Mouse (Mus musculus): ENCODE results near the gene Gm49342. TPM values are rescaled to one million over a fixed set of nuclear protein-coding genes. Genes with fewer than 3 reads are reported as not detected.
A peak's percentile ranks its signal among the peaks of the same experiment; 100 is the strongest.
"Not testable (repeated sequence)": the region's sequence is repeated elsewhere in the genome, so short reads cannot be mapped to it uniquely, and the experiment has no call there.

The Gm49342 gene
- polyA plus RNA-seq, 1 experiment, result 23.9 TPM

- DNase-seq, result no peak
- WGBS, result 87% methylated on average over 4 of the region's 4 CpGs
- TF ChIP-seq CTCF (IDR thresholded peaks at IDR 0.05; ENCODE audit: borderline replicate concordance, insufficient read depth, low read depth, low read length), result no peak
- no peak for TF ChIP-seq POLR2A (IDR thresholded peaks at IDR 0.05; ENCODE audit: borderline replicate concordance, insufficient read depth, low read length)
- Histone ChIP-seq H3K4me3 (replicated peaks; ENCODE audit: insufficient read depth, low read depth, low read length) (no peak overlapping the region), H3K27me3 (ENCODE audit: control insufficient read depth, insufficient read depth, low read length) (no peaks in the 10 kb centered on the region), H3K4me1 (ENCODE audit: control insufficient read depth, insufficient read depth, low read length) (no peaks in the 10 kb centered on the region), H3K27ac (ENCODE audit: insufficient read depth, low read length) (no peak overlapping the region)
These were observed 39.5 kb upstream of the Gm49342 start for GRCm38 (mm10) chr14:50904828-50905129.

DNA sequence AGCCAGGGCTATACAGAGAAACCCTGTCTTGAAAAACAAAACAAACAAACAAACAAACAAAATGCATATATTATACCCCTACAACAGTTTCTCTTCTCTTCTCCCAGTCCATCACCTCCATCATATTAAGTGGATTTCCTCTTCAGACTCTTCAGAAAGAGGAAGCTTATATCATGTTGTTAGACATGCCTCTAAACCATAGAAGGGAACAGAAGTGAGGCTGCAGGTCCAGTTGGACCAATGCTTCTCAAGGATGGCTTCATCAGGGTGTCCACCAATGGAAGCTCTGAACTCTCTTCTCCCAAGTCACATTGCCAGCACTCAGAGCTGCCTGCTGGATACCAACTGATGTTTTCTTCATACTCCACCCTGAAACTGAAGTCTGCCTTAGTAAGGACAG lies 39.0 kb upstream of the Gm49342 start:
- not testable (repeated sequence) for DNase-seq; H3K4me3 ChIP-seq (replicated peaks; ENCODE audit: insufficient read depth, low read depth, low read length); H3K27ac ChIP-seq (ENCODE audit: insufficient read depth, low read length); H3K4me1 ChIP-seq (ENCODE audit: control insufficient read depth, insufficient read depth, low read length); H3K27me3 ChIP-seq (ENCODE audit: control insufficient read depth, insufficient read depth, low read length)

DNA sequence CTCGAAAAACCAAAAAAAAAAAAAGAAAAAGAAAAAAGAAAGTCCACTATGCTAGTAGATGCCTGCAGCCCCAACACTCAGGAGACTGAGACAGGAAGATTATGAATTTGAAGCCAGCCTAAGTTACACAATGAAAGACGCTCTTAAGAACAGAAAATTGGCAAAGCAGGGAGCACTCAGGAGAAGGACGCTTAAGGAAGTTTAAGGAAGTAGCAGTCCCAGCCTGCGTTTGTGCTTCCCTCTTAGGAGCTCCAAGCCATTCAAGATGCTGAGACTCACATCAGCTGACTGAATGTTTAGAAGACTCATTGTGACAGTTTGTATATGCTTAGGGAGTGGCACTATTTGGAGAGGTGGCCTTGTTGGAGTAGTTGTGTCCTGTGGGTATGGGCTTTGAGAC lies 36.2 kb upstream of the Gm49342 start:
- 87% methylated on average over 4 of the region's 4 CpGs for WGBS
- TF ChIP-seq POLR2A (IDR thresholded peaks at IDR 0.05; ENCODE audit: borderline replicate concordance, insufficient read depth, low read length) (no peak), CTCF (IDR thresholded peaks at IDR 0.05; ENCODE audit: borderline replicate concordance, insufficient read depth, low read depth, low read length) (no peak)
- H3K4me1 ChIP-seq (ENCODE audit: control insufficient read depth, insufficient read depth, low read length), result no peaks in the 10 kb centered on the region
- no peak for DNase-seq
- no peak overlapping the region for H3K27ac ChIP-seq (ENCODE audit: insufficient read depth, low read length)
- no peaks in the 10 kb centered on the region for H3K27me3 ChIP-seq (ENCODE audit: control insufficient read depth, insufficient read depth, low read length)
- no peak overlapping the region for H3K4me3 ChIP-seq (replicated peaks; ENCODE audit: insufficient read depth, low read depth, low read length)

DNA sequence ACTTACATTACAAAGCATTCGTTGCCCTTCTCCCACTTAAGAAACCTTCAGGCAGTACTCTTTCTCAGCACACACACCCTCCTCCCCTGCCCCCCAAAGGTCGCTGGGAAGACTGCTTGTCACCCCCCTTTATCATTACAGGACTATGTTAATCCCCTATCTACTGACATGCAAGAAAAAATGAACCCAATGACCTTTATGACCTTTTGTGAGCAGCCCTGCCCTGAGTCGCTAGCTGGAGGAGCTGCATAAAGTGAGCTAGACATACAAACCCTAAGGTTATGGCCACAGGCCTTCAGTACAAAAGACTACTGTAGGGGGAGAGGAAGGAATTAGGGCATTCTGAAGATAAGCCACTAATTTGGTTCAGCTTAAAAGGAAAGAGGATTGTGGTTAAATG lies 33.0 kb upstream of the Gm49342 start:
- H3K27me3 ChIP-seq (ENCODE audit: control insufficient read depth, insufficient read depth, low read length), result no peaks in the 10 kb centered on the region
- H3K27ac ChIP-seq (ENCODE audit: insufficient read depth, low read length), result no peak overlapping the region
- H3K4me1 ChIP-seq (ENCODE audit: control insufficient read depth, insufficient read depth, low read length), result no peaks in the 10 kb centered on the region
- DNase-seq, result no peak
- TF ChIP-seq POLR2A (IDR thresholded peaks at IDR 0.05; ENCODE audit: borderline replicate concordance, insufficient read depth, low read length) (no peak), CTCF (IDR thresholded peaks at IDR 0.05; ENCODE audit: borderline replicate concordance, insufficient read depth, low read depth, low read length) (no peak)
- H3K4me3 ChIP-seq (replicated peaks; ENCODE audit: insufficient read depth, low read depth, low read length), result no peak overlapping the region
- 70% methylated on average over 3 of the region's 3 CpGs for WGBS

DNA sequence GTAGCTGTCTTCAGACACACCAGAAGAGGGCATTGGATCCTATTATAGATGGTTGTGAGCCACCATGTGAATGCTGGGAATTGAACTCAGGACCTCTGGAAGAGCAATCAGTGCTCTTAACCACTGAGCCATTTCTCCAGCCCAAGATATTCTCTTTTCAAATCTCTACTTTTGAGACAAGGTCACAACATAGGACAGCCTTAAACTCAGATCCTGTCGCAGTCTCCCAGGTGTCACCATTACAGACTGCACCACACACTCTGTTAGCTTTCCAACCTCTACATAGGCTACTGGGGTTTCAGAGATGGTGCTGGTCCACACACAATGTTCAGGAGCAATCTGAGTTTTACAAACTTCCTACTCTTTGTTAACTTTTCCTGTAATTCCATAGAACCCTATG lies 20.9 kb upstream of the Gm49342 start:
- not testable (repeated sequence) for H3K27ac ChIP-seq (ENCODE audit: insufficient read depth, low read length); H3K27me3 ChIP-seq (ENCODE audit: control insufficient read depth, insufficient read depth, low read length); H3K4me3 ChIP-seq (replicated peaks; ENCODE audit: insufficient read depth, low read depth, low read length); H3K4me1 ChIP-seq (ENCODE audit: control insufficient read depth, insufficient read depth, low read length)
- 74% methylated on average over 1 of the region's 1 CpGs for WGBS
- peak in 1 of 2 experiments; percentile 12 for DNase-seq

GRCm38 (mm10) chr14:50924281-50925064 lies 19.8 kb upstream of the Gm49342 start, which contains the start of the genes Osgep and Apex1:
Gene Osgep, minus strand, starts transcription at chr14:50924893.
Gene Apex1, plus strand, starts transcription at chr14:50924968.
- WGBS, result under 1% methylated on average over 57 of the region's 57 CpGs
- Histone ChIP-seq H3K27me3 (ENCODE audit: control insufficient read depth, insufficient read depth, low read length) (no peaks in the 10 kb centered on the region), H3K27ac (ENCODE audit: insufficient read depth, low read length) (peak within 1 kb of the TSS; percentile 37; the same call in 1 of the 2 replicates), H3K4me1 (ENCODE audit: control insufficient read depth, insufficient read depth, low read length) (no peaks in the 10 kb centered on the region), H3K4me3 (replicated peaks; ENCODE audit: insufficient read depth, low read depth, low read length) (peak within 1 kb of the TSS; percentile 85)
- TF ChIP-seq POLR2A (IDR thresholded peaks at IDR 0.05; ENCODE audit: borderline replicate concordance, insufficient read depth, low read length) (no peak; the same call in 1 of the 2 replicates), CTCF (IDR thresholded peaks at IDR 0.05; ENCODE audit: borderline replicate concordance, insufficient read depth, low read depth, low read length) (no peak)
- peak; percentile 95 to 97 for DNase-seq

- Histone ChIP-seq H3K27ac (ENCODE audit: insufficient read depth, low read length) (no peak overlapping the region), H3K27me3 (ENCODE audit: control insufficient read depth, insufficient read depth, low read length) (no peaks in the 10 kb centered on the region), H3K4me3 (replicated peaks; ENCODE audit: insufficient read depth, low read depth, low read length) (peak overlapping the region; percentile 85), H3K4me1 (ENCODE audit: control insufficient read depth, insufficient read depth, low read length) (no peaks in the 10 kb centered on the region)
- WGBS, result under 1% methylated on average over 38 of the region's 38 CpGs
- DNase-seq, result peak in 1 of 2 experiments; percentile 32
- TF ChIP-seq CTCF (IDR thresholded peaks at IDR 0.05; ENCODE audit: borderline replicate concordance, insufficient read depth, low read depth, low read length) (no peak), POLR2A (IDR thresholded peaks at IDR 0.05; ENCODE audit: borderline replicate concordance, insufficient read depth, low read length) (no peak)
These were observed 19.0 kb upstream of the Gm49342 start for GRCm38 (mm10) chr14:50925111-50925920.

DNA sequence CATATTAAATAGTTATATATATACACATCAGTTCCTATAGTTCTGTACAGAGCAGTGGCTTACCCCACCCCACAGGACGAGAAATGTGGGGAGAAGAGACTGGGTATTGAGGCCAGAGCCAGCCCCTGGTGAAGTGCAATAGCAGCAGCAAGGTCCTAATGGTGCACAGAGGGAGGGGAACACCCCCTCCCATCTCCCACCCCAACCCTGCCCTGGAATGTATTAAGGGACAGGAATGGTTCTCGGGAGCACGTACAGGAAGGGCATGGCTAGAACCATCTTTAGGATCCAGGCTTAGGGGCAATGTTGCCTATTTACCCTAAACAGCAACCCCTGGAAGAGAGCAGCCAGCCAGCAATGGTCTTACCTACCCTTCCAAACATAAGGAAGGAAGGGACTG lies 17.0 kb upstream of the Gm49342 start:
- H3K4me1 ChIP-seq (ENCODE audit: control insufficient read depth, insufficient read depth, low read length), result no peaks in the 10 kb centered on the region
- WGBS, result 65% methylated on average over 3 of the region's 3 CpGs
- H3K27ac ChIP-seq (ENCODE audit: insufficient read depth, low read length), result no peak overlapping the region
- TF ChIP-seq POLR2A (IDR thresholded peaks at IDR 0.05; ENCODE audit: borderline replicate concordance, insufficient read depth, low read length) (no peak), CTCF (IDR thresholded peaks at IDR 0.05; ENCODE audit: borderline replicate concordance, insufficient read depth, low read depth, low read length) (no peak)
- H3K27me3 ChIP-seq (ENCODE audit: control insufficient read depth, insufficient read depth, low read length), result no peaks in the 10 kb centered on the region
- DNase-seq, result no peak
- no peak overlapping the region for H3K4me3 ChIP-seq (replicated peaks; ENCODE audit: insufficient read depth, low read depth, low read length)

Data from cerebellum, adult 2 months (tissue).